Mouse (Mus musculus): ENCODE data around the gene Olfr352.

The Olfr352 gene

GRCm38 (mm10) chr2:36868160-36868559, at the start of gene Olfr352:
Gene Olfr352 (plus strand): TSS chr2:36868460.
- no peak for DNase-seq (ENCODE audit: low spot score in 2 of 2)

- no peak for DNase-seq (ENCODE audit: low spot score in 2 of 2)
These were observed 22.2 kb upstream of the Olfr352 start, which contains the start of gene Olfr350 for GRCm38 (mm10) chr2:36846010-36846409. Gene Olfr350 (plus strand): TSS chr2:36846310.

- no peak for DNase-seq (ENCODE audit: low spot score in 2 of 2)
These were observed 5.7 kb upstream of the Olfr352 start, which contains the start of gene Olfr351 for GRCm38 (mm10) chr2:36862560-36862959. Gene Olfr351 (minus strand): TSS chr2:36862660.

GRCm38 (mm10) chr2:36892836-36893235, 24.6 kb downstream of the Olfr352 start, which contains the start of gene Olfr353:
Gene Olfr353 (minus strand): TSS chr2:36892936.
- no peak for DNase-seq (ENCODE audit: low spot score in 2 of 2)

- DNase-seq (ENCODE audit: low spot score in 2 of 2), result no peak
These were observed 28.9 kb downstream of the Olfr352 start for GRCm38 (mm10) chr2:36897114-36897513.

GRCm38 (mm10) chr2:36905380-36905779, 37.1 kb downstream of the Olfr352 start, which contains the start of gene Olfr354:
Gene Olfr354 (plus strand): TSS chr2:36905680.
- no peak for DNase-seq (ENCODE audit: low spot score in 2 of 2)

Data from right cerebral cortex, postnatal 10 days (tissue).